Mouse (Mus musculus): ENCODE results near the gene Eng. TPM values are rescaled to one million over a fixed set of nuclear protein-coding genes. Genes with fewer than 3 reads are reported as not detected.

Gene Eng
- total RNA-seq, 2 experiments from 2014 or later: 26.5 to 38.8 TPM

DNA sequence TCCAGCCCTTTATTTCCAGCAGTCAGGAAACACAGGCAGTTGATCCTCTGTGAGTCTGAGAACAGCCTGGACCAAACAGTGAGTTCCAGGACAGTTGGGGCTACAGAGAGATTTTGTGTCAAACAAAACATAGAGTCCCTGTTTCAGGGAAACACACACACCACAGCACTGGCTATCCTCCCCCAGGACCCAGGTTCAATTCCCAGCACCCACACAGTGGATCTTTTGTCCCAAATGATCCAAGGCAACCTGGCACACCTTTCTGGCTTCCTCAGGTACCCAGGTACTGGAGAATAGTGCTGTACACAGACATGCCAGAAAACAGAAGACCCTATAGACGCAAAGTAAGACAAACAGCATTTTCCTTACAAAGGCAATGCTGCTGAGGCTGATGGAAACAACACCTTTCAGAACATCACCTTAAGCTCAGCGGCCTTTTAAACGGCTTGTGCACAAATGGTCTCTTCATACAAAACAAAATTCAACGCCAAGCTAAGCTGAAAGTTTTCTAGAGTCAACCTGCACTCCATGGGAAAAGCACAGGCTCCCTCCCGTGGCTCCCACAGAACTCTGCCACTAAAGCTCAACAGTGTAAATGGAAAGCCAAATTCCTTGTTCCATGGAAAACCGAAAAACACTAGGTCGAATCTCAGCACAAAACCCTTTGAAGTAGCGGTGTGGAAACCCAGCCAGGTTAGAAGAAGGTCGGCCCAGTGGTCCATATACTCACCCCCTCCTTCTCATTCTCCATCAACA lies 65.1 kb downstream of the Eng start:
- intact Hi-C loops (cut with DNase I): loop anchor here (2.0 kb wide), 1 partner anchor 17 kb away; no protein-coding TSS in a partner anchor
- 0 out of 2 replicates have a peak, but pooled peaks have one; percentile 7 for TF ChIP-seq CTCF (IDR thresholded peaks at IDR 0.05)
- peak overlapping the region; percentile 96 for H3K27ac ChIP-seq
- DNase-seq: no peak
- H3K4me3 ChIP-seq: peak overlapping the region; percentile 91

DNA sequence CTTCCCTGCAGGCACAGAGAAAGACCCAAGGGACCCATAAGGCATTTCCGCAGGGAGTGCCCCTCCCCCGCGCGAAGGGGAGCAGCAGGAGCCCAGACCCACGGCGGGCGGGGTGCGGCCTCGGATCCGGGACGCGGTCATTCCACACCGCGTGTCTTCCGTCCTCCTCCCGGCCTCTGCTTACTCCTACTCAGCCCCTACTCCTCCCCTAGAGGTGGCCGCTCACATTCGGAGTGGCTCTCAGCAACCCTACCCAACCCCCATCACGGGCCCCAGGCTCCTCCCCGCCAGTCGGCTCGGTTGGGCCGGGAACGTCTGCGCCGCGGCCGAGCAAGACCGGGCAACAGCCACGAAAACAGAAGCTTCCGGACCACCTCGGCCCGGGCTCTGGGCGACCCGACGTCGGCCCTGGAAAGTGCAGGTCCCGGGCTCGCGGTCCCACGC lies 65.7 kb downstream of the Eng start:
- intact Hi-C loops (cut with DNase I): loop anchor here (2.0 kb wide), 1 partner anchor 17 kb away; no protein-coding TSS in a partner anchor
- Histone ChIP-seq H3K4me3 (peak overlapping the region; percentile 91), H3K27ac (peak overlapping the region; percentile 96)
- DNase-seq: peak; percentile 79
- no peak for TF ChIP-seq CTCF (IDR thresholded peaks at IDR 0.05)

DNA sequence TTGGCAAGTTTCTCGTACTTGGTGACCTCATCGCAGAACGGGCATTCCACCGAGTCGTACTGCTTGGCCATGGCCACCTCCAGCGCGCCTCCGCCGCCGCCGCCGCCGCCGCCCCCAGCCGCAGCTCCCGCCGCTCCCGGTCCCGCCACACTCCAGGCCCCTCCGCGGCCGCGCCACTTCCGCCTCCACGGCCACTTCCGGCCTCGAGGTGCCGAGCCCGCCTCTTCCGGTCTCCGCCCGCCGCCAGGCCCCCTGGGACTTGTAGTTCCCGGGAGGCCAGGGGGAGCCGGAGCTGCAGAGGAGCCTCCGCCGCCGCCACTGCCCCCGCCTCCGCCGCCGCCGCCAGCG lies 66.2 kb downstream of the Eng start:
- DNase-seq: peak; percentile 97
- intact Hi-C loops (cut with DNase I): loop anchor here (2.0 kb wide), 1 partner anchor 18 kb away; no protein-coding TSS in a partner anchor
- H3K4me3 ChIP-seq: peak overlapping the region; percentile 91
- no peak for TF ChIP-seq CTCF (IDR thresholded peaks at IDR 0.05)
- peak overlapping the region; percentile 96 for H3K27ac ChIP-seq

DNA sequence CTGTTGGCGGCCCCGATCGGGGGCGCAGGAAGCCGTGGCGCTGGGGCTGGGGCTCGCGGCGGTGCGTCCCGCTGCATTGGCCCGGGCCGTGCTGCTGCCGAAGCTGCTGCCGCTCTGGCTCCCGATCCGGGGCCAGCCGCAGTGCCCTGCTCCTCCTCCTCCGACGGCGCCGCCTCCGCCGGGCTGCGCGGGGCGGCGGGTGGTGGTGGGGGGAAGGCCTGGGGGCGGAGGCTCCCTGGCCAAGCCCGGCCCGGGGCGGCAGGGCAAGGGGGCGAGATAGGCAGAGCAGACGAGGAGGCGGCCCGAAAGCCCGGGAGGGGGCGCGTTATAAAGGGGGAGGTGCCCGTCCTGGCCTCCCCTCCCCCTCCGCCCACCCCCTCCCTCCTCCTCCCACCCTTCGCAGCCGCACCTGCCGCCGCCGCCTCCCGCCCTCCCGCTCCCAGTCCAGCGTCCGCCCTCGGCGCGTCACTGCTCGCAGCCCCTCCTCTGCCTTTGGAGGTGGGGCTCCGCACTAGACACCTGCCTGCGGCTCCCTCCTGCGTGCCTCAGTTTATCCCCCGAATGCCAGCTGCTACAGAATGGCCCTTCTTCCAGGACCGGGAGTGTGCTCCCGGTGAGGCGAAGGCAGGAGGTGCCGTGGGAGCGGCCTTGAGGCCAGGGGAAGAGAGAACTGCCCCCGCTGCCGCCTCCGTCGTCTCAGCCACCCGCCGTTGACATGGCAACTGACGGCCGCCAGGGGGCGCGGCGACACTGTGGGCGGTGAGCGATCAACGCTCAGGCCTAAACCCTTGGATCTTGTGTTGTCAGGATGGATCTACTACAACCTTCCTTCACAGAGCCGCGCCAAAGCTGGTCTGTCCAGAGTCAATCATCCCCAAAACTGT lies 66.8 kb downstream of the Eng start, which contains the start of gene Cdk9:
Gene Cdk9 (minus strand): TSS at position 143 of the 884 bp plus-strand sequence.
- H3K27ac ChIP-seq: peak within 1 kb of the TSS; percentile 96
- peak; percentile 95 for DNase-seq
- peak within 1 kb of the TSS; percentile 91 for H3K4me3 ChIP-seq
- no peak; the same call in none of the 2 replicates for TF ChIP-seq CTCF (IDR thresholded peaks at IDR 0.05)
- intact Hi-C loops (cut with DNase I): loop anchor here (2.0 kb wide), 1 partner anchor 18 kb away; no protein-coding TSS in a partner anchor

DNA sequence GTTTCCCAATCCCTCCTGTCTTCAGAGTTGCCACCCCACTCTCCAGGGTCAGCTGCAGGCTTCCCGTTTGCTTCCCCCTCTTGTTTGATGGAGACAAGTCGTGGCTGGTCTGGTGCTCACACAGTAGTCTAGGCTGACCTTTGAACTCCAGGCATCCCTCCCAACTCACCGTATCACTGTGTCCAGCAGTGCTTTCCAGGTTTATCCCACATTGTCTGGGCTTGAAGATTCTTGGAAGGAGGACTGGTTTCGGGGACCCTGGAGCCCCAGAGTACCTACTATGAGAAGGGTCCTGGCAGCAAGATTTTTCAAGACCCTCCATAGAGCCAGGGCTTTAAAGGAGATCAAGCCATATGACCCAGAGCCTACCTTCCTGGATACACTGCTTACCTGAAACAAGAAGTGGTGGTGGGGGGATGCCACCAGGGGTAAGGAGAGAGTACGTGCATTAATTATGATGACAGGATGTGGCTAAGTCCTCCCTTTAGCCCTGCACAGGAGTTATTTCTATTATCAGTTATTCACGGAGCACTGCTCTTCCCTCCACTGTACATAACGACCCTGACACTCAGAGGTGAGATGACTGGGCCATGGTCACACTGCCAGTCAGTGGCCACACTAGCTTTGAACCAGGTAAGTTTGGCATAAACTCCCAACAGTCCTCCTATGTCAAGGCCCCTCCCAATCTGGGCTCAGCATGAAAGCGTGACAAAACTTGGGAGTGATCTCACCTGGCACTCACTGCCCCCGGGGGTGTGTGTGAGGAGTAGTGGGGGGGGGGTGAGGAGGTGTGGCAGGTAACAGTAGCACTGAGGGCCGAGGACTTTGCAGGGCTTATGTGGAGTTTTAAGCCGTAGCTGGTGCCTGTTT lies 68.0 kb downstream of the Eng start:
- peak overlapping the region; percentile 96 for H3K27ac ChIP-seq
- intact Hi-C loops (cut with DNase I): loop anchor here (1.0 kb wide), 2 partner anchors 43 to 143 kb away; partner anchors contain the start of gene Tor2a
- DNase-seq: no peak
- peak overlapping the region; percentile 91 for H3K4me3 ChIP-seq
- TF ChIP-seq CTCF (IDR thresholded peaks at IDR 0.05): no peak

DNA sequence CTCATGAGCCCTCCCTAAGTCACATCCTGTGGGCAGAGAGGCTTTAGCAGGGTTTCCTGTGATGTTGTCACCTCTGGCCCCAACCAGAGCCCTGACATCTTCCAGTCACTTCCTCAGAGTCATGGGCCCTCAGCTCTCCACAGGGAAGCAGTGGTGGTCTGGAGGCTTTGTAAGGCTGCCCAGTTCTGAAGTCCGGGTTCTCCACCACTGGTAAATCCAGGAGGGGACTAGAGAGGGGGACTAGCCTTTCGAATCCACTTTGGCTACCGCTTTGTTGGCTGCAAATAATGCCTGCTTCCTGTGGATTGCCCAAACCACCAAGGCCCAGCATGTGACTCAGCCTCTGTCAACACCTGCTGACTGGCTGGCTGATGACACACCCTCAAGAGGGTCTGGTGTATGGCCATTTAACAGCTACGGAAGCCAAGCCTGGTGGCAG lies 68.6 kb downstream of the Eng start:
- no peak for DNase-seq
- H3K4me3 ChIP-seq: no peak overlapping the region

DNA sequence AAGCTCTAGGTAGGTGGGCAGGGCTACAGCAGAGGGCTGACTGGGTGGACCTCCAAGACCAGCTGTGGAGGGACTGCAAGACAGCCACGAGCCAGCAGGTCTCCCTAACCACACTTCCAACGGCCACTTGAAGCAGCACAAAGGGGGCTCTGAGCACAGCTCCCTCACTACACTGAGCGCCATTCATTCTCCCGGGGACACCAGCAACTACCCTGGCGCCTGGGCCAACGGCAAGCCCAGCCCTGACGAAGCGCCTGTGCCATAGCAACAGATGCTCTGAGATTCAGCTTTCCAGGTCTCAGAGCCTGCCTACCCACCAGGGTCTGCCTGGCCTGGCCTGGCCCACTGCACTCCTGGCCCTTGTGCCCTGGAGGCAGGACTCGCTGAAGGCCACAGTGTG lies 72.4 kb downstream of the Eng start:
- H3K27ac ChIP-seq: no peak overlapping the region

More for the DNA sequence above, 68.6 kb downstream of the Eng start:
- no peak for TF ChIP-seq CTCF (IDR thresholded peaks at IDR 0.05)
- H3K27ac ChIP-seq: peak overlapping the region; percentile 96
- intact Hi-C loops (cut with DNase I): loop anchor here (1.0 kb wide), 2 partner anchors 42 to 142 kb away; partner anchors contain the start of gene Tor2a

DNA sequence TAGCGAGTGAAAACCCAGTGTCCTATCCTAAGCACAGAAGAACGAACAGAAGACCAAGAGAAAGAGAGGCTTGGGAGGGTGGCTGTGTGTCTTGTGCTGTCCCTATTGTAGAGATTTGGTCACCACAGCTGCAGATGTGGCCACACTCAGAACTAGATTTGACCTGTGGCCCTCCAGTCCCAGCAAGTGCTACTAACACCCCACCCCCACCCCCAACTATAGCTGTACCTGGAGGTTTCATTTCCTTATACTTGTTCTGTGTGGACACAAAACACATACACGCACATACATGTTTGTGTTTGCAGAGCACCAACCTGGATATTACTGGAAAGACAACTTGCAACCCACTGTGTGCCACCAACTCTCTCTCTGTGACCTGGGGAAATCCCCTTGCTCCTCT lies 73.7 kb downstream of the Eng start:
- Histone ChIP-seq H3K4me3 (no peak overlapping the region), H3K27ac (no peak overlapping the region)
- no peak for DNase-seq
- TF ChIP-seq CTCF (IDR thresholded peaks at IDR 0.05): no peak
- intact Hi-C loops (cut with DNase I): no loop called here

More for the DNA sequence above, 72.4 kb downstream of the Eng start:
- no peak overlapping the region for H3K4me3 ChIP-seq
- DNase-seq: no peak
- no peak for TF ChIP-seq CTCF (IDR thresholded peaks at IDR 0.05)
- intact Hi-C loops (cut with DNase I): no loop called here

DNA sequence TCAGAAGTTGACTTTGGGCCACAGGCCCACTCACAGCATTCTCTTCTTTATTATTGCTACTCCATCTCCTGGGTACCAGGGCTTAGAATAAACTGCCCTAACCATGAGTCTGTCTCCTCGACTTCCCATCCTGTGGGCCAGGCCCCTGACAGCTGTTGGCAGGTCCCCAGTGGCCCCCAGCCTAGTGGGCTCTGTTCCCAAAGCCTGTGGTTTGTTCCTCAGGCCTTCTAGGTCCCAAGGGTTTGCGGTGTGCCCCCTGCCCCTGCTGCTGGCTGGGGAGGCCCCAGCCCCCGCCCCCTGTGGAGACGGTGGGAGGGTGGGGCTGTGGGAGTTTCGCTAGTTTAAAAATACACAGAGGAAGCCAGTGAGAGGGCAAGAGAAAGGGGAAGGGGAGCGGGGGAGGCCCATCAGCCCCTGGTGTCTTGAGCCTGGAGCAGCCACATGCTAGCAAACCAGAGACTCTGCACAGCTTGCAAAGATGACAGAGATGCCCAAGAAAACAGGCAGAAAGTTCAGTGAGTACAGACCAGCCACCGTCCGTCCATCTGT lies 74.4 kb downstream of the Eng start, which contains the start of gene Sh2d3c:
Gene Sh2d3c (plus strand): TSS at position 375 of the 549 bp plus-strand sequence.
- H3K4me3 ChIP-seq: 0 out of 2 replicates have a peak within 1 kb of the TSS, but pooled peaks have one; percentile 2
- TF ChIP-seq CTCF (IDR thresholded peaks at IDR 0.05): no peak
- no peak for DNase-seq
- no peak within 1 kb of the TSS for H3K27ac ChIP-seq
- intact Hi-C loops (cut with DNase I): no loop called here

DNA sequence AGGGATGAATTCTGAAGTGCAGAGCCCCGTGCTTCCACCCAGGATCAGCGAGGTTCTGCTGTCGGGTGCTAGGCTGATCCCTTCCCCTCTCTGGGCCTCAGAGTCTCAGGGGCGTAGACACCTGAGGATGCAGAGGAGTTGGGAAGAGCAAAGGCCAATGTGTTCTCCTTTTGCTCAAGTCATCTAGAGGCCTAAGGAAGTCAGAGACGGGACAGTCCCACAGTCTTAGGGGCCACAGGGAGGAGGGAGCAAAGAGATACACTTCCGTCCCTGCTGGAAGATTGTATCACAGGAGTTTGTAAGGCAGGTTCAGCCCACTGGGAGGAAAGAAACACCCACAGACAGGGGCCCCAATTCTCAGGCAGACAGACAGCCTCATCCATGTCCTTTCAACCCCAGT lies 75.7 kb downstream of the Eng start:
- no peak for TF ChIP-seq CTCF (IDR thresholded peaks at IDR 0.05)
- intact Hi-C loops (cut with DNase I): no loop called here
- Histone ChIP-seq H3K27ac (no peak overlapping the region), H3K4me3 (no peak overlapping the region)
- DNase-seq: no peak

DNA sequence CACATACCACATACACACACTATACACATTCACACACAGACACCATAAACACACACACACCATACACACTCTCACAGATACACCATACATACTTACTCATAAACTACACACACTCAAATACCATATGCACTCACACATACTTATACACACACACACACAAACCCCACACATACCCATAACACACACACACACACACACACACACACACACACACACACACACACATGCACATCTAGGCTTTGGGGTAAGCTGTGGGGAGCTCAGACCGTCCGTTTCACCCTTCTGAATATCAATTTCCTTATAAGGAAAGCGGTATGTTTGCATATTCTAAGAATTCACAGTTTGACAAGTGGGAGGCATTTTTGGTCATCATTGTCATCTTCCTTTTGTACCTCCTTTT lies 76.2 kb downstream of the Eng start:
- intact Hi-C loops (cut with DNase I): no loop called here
- H3K27ac ChIP-seq: no peak overlapping the region
- no peak for DNase-seq
- TF ChIP-seq CTCF (IDR thresholded peaks at IDR 0.05): no peak
- no peak overlapping the region for H3K4me3 ChIP-seq
